Mouse (Mus musculus): ENCODE results near the gene Phlpp2. TPM values are rescaled to one million over a fixed set of nuclear protein-coding genes. Genes with fewer than 3 reads are reported as not detected.

Phlpp2 gene
- total RNA-seq, 1 experiment, result 2.9 TPM

GRCm38 (mm10) chr8:109987776-109988175, 119.4 kb downstream of the Phlpp2 start:
- TF ChIP-seq ZNF384 (IDR thresholded peaks at IDR 0.05; ENCODE audit: low read depth, low read length) (no peak), ZC3H11A (IDR thresholded peaks at IDR 0.05; ENCODE audit: borderline replicate concordance, low read depth, low read length) (no peak), MAFK (IDR thresholded peaks at IDR 0.05; ENCODE audit: insufficient read depth, low read depth, low read length) (no peak), CHD2 (IDR thresholded peaks at IDR 0.05; ENCODE audit: low read depth, low read length) (no peak), HCFC1 (IDR thresholded peaks at IDR 0.05; ENCODE audit: borderline replicate concordance, insufficient read depth, low read length) (no peak)
- no peak overlapping the region for H3K27ac ChIP-seq (ENCODE audit: insufficient read depth, low read depth, low read length, poor library complexity, severe bottlenecking)
- H3K36me3 ChIP-seq (ENCODE audit: control insufficient read depth, insufficient read depth, low read length, poor library complexity, severe bottlenecking), result no peaks in the 10 kb centered on the region
- in situ Hi-C loops (cut with MboI; ENCODE audit: low sequenced_read_pairs in 2 of 2, unreplicated experiment in 2 of 2), result no loop called here
- no peak overlapping the region for H3K9ac ChIP-seq (ENCODE audit: insufficient read depth, low read depth, low read length, poor library complexity, severe bottlenecking)
- H3K9me3 ChIP-seq (ENCODE audit: control insufficient read depth, insufficient read depth, low read depth, low read length), result no peaks in the 10 kb centered on the region
- H3K4me1 ChIP-seq (ENCODE audit: control insufficient read depth in 2 of 2, insufficient read depth in 2 of 2, low read length in 2 of 2, poor library complexity in 1 of 2), result no peaks in the 10 kb centered on the region
- H3K4me3 ChIP-seq (ENCODE audit: insufficient read depth in 1 of 2, low read depth in 1 of 2, low read length in 2 of 2, poor library complexity in 1 of 2, severe bottlenecking in 1 of 2), result no peak overlapping the region
- no peak for DNase-seq (ENCODE audit: low read depth, low spot score)

DNA sequence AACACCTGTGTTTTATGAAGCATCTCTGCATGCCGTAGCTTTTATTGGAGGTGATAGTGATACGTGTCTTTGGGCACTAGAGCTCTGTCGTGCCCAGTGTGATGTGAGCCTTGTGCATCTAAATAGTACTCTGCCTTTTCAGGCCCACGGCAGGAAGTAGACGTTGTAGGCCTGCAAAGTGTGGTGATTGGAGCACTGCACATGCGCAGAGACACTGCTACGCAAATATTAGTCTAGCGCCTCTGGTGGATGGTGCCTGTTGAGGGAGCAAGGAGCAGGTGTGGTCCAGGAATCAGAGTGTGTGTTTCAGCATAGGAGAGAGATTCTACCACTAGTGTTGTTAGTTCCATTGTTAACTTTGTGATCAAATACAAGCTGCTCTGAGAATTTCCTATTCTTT, 120.8 kb downstream of the Phlpp2 start:
- Histone ChIP-seq H3K9ac (ENCODE audit: insufficient read depth, low read depth, low read length, poor library complexity, severe bottlenecking) (no peak overlapping the region), H3K27ac (ENCODE audit: insufficient read depth, low read depth, low read length, poor library complexity, severe bottlenecking) (no peak overlapping the region), H3K4me1 (ENCODE audit: control insufficient read depth in 2 of 2, insufficient read depth in 2 of 2, low read length in 2 of 2, poor library complexity in 1 of 2) (no peaks in the 10 kb centered on the region), H3K9me3 (ENCODE audit: control insufficient read depth, insufficient read depth, low read depth, low read length) (no peaks in the 10 kb centered on the region), H3K36me3 (ENCODE audit: control insufficient read depth, insufficient read depth, low read length, poor library complexity, severe bottlenecking) (no peaks in the 10 kb centered on the region), H3K4me3 (ENCODE audit: insufficient read depth in 1 of 2, low read depth in 1 of 2, low read length in 2 of 2, poor library complexity in 1 of 2, severe bottlenecking in 1 of 2) (no peak overlapping the region)
- in situ Hi-C loops (cut with MboI; ENCODE audit: low sequenced_read_pairs in 2 of 2, unreplicated experiment in 2 of 2), result no loop called here
- no peak for DNase-seq (ENCODE audit: low read depth, low spot score)
- TF ChIP-seq CHD2 (IDR thresholded peaks at IDR 0.05; ENCODE audit: low read depth, low read length) (no peak), HCFC1 (IDR thresholded peaks at IDR 0.05; ENCODE audit: borderline replicate concordance, insufficient read depth, low read length) (no peak), ZC3H11A (IDR thresholded peaks at IDR 0.05; ENCODE audit: borderline replicate concordance, low read depth, low read length) (no peak), MAFK (IDR thresholded peaks at IDR 0.05; ENCODE audit: insufficient read depth, low read depth, low read length) (no peak), ZNF384 (IDR thresholded peaks at IDR 0.05; ENCODE audit: low read depth, low read length) (no peak)

DNA sequence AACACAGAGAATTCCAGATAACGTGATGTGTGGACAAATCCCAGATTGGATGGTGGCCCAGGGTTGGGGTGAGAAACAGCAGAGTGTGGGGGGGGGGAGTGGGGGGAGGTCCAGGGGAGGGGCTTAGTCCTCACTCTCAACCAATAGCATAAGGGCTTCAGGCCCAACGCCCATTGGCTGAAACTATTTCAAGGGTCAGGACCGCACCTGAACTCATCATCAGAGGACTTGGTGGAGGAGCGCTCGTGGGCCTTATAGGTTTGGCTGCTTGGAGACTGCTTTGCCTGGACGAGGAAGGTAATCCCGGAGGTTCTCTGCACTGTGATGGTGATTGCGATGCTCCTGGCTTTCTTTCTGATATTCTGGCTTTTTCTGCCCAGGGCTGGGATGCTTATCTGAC, 121.9 kb downstream of the Phlpp2 start, which contains the start of gene Tat:
TSS of gene Tat (plus strand) at position 214 of the 400 bp plus-strand sequence.
- Histone ChIP-seq H3K36me3 (ENCODE audit: control insufficient read depth, insufficient read depth, low read length, poor library complexity, severe bottlenecking) (no peaks in the 10 kb centered on the region), H3K4me3 (ENCODE audit: insufficient read depth in 1 of 2, low read depth in 1 of 2, low read length in 2 of 2, poor library complexity in 1 of 2, severe bottlenecking in 1 of 2) (no peak within 1 kb of the TSS), H3K9ac (ENCODE audit: insufficient read depth, low read depth, low read length, poor library complexity, severe bottlenecking) (no peak within 1 kb of the TSS), H3K9me3 (ENCODE audit: control insufficient read depth, insufficient read depth, low read depth, low read length) (no peaks in the 10 kb centered on the region), H3K27ac (ENCODE audit: insufficient read depth, low read depth, low read length, poor library complexity, severe bottlenecking) (no peak within 1 kb of the TSS), H3K4me1 (ENCODE audit: control insufficient read depth in 2 of 2, insufficient read depth in 2 of 2, low read length in 2 of 2, poor library complexity in 1 of 2) (no peaks in the 10 kb centered on the region)
- in situ Hi-C loops (cut with MboI; ENCODE audit: low sequenced_read_pairs in 2 of 2, unreplicated experiment in 2 of 2), result no loop called here
- no peak for DNase-seq (ENCODE audit: low read depth, low spot score)
- TF ChIP-seq ZC3H11A (IDR thresholded peaks at IDR 0.05; ENCODE audit: borderline replicate concordance, low read depth, low read length), result no peak
- no peak for TF ChIP-seq CHD2 (IDR thresholded peaks at IDR 0.05; ENCODE audit: low read depth, low read length)
- TF ChIP-seq ZNF384 (IDR thresholded peaks at IDR 0.05; ENCODE audit: low read depth, low read length), result no peak
- no peak for TF ChIP-seq HCFC1 (IDR thresholded peaks at IDR 0.05; ENCODE audit: borderline replicate concordance, insufficient read depth, low read length)

- Histone ChIP-seq H3K4me3 (ENCODE audit: insufficient read depth in 1 of 2, low read depth in 1 of 2, low read length in 2 of 2, poor library complexity in 1 of 2, severe bottlenecking in 1 of 2) (no peak overlapping the region), H3K36me3 (ENCODE audit: control insufficient read depth, insufficient read depth, low read length, poor library complexity, severe bottlenecking) (no peaks in the 10 kb centered on the region), H3K9me3 (ENCODE audit: control insufficient read depth, insufficient read depth, low read depth, low read length) (no peaks in the 10 kb centered on the region), H3K27ac (ENCODE audit: insufficient read depth, low read depth, low read length, poor library complexity, severe bottlenecking) (no peak overlapping the region), H3K4me1 (ENCODE audit: control insufficient read depth in 2 of 2, insufficient read depth in 2 of 2, low read length in 2 of 2, poor library complexity in 1 of 2) (no peaks in the 10 kb centered on the region), H3K9ac (ENCODE audit: insufficient read depth, low read depth, low read length, poor library complexity, severe bottlenecking) (no peak overlapping the region)
- no peak for DNase-seq (ENCODE audit: low read depth, low spot score)
- TF ChIP-seq CHD2 (IDR thresholded peaks at IDR 0.05; ENCODE audit: low read depth, low read length) (no peak), MAFK (IDR thresholded peaks at IDR 0.05; ENCODE audit: insufficient read depth, low read depth, low read length) (no peak), ZC3H11A (IDR thresholded peaks at IDR 0.05; ENCODE audit: borderline replicate concordance, low read depth, low read length) (no peak), HCFC1 (IDR thresholded peaks at IDR 0.05; ENCODE audit: borderline replicate concordance, insufficient read depth, low read length) (no peak), ZNF384 (IDR thresholded peaks at IDR 0.05; ENCODE audit: low read depth, low read length) (no peak)
- in situ Hi-C loops (cut with MboI; ENCODE audit: low sequenced_read_pairs in 2 of 2, unreplicated experiment in 2 of 2), result no loop called here
These were observed 123.8 kb downstream of the Phlpp2 start for GRCm38 (mm10) chr8:109992166-109992565.

DNA sequence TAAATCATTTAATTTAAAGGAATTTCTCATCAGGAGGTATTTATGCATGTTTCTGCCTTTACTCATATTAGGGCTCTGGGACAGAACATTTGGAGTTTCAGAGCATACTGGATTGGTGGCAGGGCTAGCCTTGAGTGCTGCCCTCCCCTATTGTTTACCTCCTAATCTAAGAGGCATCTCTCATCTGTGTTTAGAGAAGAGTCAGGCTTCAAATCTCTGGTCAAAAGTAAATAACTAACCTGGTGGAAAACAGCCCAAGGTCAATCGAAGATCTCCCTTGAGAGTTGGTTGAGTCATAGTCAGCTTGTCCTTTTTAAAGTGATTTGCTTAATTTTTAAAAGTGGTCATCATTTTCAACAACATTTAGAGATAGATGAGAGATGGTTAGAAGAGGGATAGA, 124.6 kb downstream of the Phlpp2 start:
- H3K27ac ChIP-seq (ENCODE audit: insufficient read depth, low read depth, low read length, poor library complexity, severe bottlenecking), result no peak overlapping the region
- no peak overlapping the region for H3K9ac ChIP-seq (ENCODE audit: insufficient read depth, low read depth, low read length, poor library complexity, severe bottlenecking)
- no peaks in the 10 kb centered on the region for H3K36me3 ChIP-seq (ENCODE audit: control insufficient read depth, insufficient read depth, low read length, poor library complexity, severe bottlenecking)
- TF ChIP-seq MAFK (IDR thresholded peaks at IDR 0.05; ENCODE audit: insufficient read depth, low read depth, low read length) (no peak), CHD2 (IDR thresholded peaks at IDR 0.05; ENCODE audit: low read depth, low read length) (no peak), ZC3H11A (IDR thresholded peaks at IDR 0.05; ENCODE audit: borderline replicate concordance, low read depth, low read length) (no peak), HCFC1 (IDR thresholded peaks at IDR 0.05; ENCODE audit: borderline replicate concordance, insufficient read depth, low read length) (no peak), ZNF384 (IDR thresholded peaks at IDR 0.05; ENCODE audit: low read depth, low read length) (no peak)
- in situ Hi-C loops (cut with MboI; ENCODE audit: low sequenced_read_pairs in 2 of 2, unreplicated experiment in 2 of 2), result no loop called here
- DNase-seq (ENCODE audit: low read depth, low spot score), result no peak
- no peaks in the 10 kb centered on the region for H3K9me3 ChIP-seq (ENCODE audit: control insufficient read depth, insufficient read depth, low read depth, low read length)
- no peaks in the 10 kb centered on the region for H3K4me1 ChIP-seq (ENCODE audit: control insufficient read depth in 2 of 2, insufficient read depth in 2 of 2, low read length in 2 of 2, poor library complexity in 1 of 2)
- H3K4me3 ChIP-seq (ENCODE audit: insufficient read depth in 1 of 2, low read depth in 1 of 2, low read length in 2 of 2, poor library complexity in 1 of 2, severe bottlenecking in 1 of 2), result no peak overlapping the region

Other genes starting within 250 kb of the Phlpp2 start
- 22.8 and 28.5 TPM in 2 replicates for gene Ist1, start 175.3 kb upstream of the Phlpp2 start, total RNA-seq (2012; rRNA removed)
- 8.7 and 9.1 TPM in 2 replicates for gene Zfp821, start 163.0 kb upstream of the Phlpp2 start, total RNA-seq (2012; rRNA removed)
- 12.3 and 13.2 TPM in 2 replicates for gene Atxn1l, start 130.8 kb upstream of the Phlpp2 start, total RNA-seq (2012; rRNA removed)
- 31.3 and 51.4 TPM in 2 replicates for gene Ap1g1, start 90.0 kb upstream of the Phlpp2 start, total RNA-seq (2012; rRNA removed)
- 2.0 and 3.9 TPM in 2 replicates for gene Marveld3, start 93.7 kb downstream of the Phlpp2 start, total RNA-seq (2012; rRNA removed)
- gene Tat, start 121.9 kb downstream of the Phlpp2 start, total RNA-seq (2012; rRNA removed), result not detected in 2 replicates
- gene Chst4, start 171.2 kb downstream of the Phlpp2 start, total RNA-seq (2012; rRNA removed), result 0.27 TPM in 1 of 2 replicates, not detected in the other
- gene Zfp612, start 211.2 kb downstream of the Phlpp2 start, total RNA-seq (2012; rRNA removed), result 3.5 and 3.9 TPM in 2 replicates
- gene Gm21964, start 232.7 kb downstream of the Phlpp2 start, total RNA-seq (2012; rRNA removed), result 0.67 and 0.79 TPM in 2 replicates
- gene Gm17720, start 234.2 kb downstream of the Phlpp2 start, total RNA-seq (2012; rRNA removed), result not detected in 2 replicates

Data from ES-E14 (cell line).